Mouse (Mus musculus) stomach, postnatal 0 days (tissue): ENCODE data around the gene Prpf4.

Source experiments
- CTCF ChIP-seq: IDR thresholded peaks from 2 replicates; pipeline ENCODE4 v1.5.1; 2016; ENCODE audit warnings: antibody characterized with exemption, low read depth, mild to moderate bottlenecking, moderate library complexity
- EP300 ChIP-seq: optimal IDR thresholded peaks from 2 replicates; pipeline ENCODE3; 2016; ENCODE audit warnings: antibody characterized with exemption

DNA sequence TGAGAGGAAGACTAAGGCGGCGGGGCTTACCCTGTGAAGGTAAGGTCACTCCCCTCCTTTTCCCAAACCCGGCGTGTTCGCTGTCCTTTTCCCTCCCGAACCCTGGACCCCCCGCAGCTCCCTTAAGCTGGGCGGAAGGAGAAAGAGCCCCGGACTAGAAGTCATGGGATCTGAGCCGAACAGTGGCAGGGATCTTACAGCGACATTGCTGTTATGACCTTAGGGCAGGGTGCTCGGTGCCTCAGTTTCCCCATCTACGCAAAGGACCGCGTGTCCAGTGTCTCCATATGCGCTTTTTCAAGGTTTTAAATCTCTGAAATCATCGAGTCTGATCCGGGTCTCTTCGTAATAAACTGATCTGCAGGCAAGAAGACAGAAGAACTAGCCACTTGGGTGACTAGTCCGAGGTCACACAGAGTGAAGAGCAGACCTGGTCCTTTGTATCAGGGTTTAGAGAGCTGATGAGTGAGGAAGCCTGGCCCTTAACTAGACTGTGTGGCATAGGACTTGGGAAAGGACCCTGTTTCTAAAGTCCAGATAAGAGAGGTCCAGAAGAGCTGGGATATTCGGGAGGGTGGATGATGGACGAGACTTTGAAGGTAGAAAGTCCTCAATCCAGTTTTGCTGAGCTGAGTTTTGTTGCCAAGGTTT lies 47.7 kb upstream of the Prpf4 start:
- TF ChIP-seq CTCF (no peak), EP300 (no peak)
